Mouse (Mus musculus) ES-Bruce4 (cell line): ENCODE data around the gene Eif2s1.

Source experiments
- CTCF ChIP-seq: IDR thresholded peaks from one replicate; pipeline ENCODE4 v1.8.1; 2011; ENCODE audit warnings: low read depth, low read length
- EP300 ChIP-seq: IDR thresholded peaks from 2 replicates; pipeline ENCODE4 v1.6.1; 2011; ENCODE audit warnings: low read depth, low read length; ENCODE audit not compliant: insufficient read depth
- POLR2A ChIP-seq: IDR thresholded peaks from one replicate; pipeline ENCODE4 v1.8.1; 2011; ENCODE audit warnings: low read length; ENCODE audit not compliant: insufficient read depth

DNA sequence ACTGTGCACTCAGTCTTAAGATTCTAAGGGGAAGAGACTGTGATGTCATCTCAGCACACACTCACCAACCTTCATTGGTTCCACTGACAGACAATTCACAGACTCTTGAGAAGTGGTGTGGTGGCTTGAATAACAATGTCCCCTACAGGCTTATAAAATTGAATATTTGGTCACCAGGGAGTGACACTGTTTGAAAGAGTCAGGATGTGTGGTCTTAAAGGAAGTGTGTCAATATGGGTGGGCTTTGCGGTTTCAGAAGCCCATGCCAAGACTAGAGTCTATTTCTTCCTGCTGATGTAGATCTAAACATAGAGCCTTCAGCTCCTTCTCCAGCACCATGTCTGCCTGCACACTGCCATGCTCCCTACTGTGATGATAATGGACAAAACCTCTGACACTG is 36.2 kb downstream of the Eif2s1 start:
- TF ChIP-seq CTCF (no peak), POLR2A (no peak), EP300 (no peak)
